ENCODE assay signal across 11 mouse cellular contexts in genomic region chr1:167374942-167375341, GRCm38 (mm10). TPM values are rescaled to one million over a fixed set of nuclear protein-coding genes. Genes with fewer than 3 reads are reported as not detected.
A peak's percentile ranks its signal among the peaks of the same experiment; 100 is the strongest.
DNase-seq lines count a peak whose midpoint lies in the region; ATAC-seq and TF ChIP-seq lines count a peak whose summit lies in the region.
"Had no signal": no experiment of that assay in that cellular context is flagged by ENCODE, and none has a peak within 500 bp of the region (broad histone marks: within the 10 kb centered on the region; RNA-seq: fewer than 3 reads in every experiment).

No protein-coding gene starts in this region.

- H3K4me2 ChIP-seq in embryonic facial prominence, embryonic 12.5 days (replicated peaks), result 0 out of 2 replicates have a peak overlapping the region, but pooled peaks have one; percentile 16
- peak overlapping the region; percentile 42 for H3K4me2 ChIP-seq in liver, embryonic 11.5 days
- H3K4me2 ChIP-seq: lung, embryonic 15.5 days had no signal

- H3K27me3 ChIP-seq in embryonic facial prominence, embryonic 12.5 days, result no peaks in the 10 kb centered on the region
- peaks cover 46% of the 10 kb centered on the region for H3K27me3 ChIP-seq in embryonic facial prominence, embryonic 10.5 days (replicated peaks; ENCODE audit: low read depth, poor library complexity, severe bottlenecking)
- H3K27me3 ChIP-seq in testis, adult 2 months (ENCODE audit: control insufficient read depth, insufficient read depth, low read length), result no peaks in the 10 kb centered on the region
- no peaks in the 10 kb centered on the region for H3K27me3 ChIP-seq in liver, embryonic 11.5 days (replicated peaks; ENCODE audit: control insufficient read depth, insufficient read depth, low read length)
- peaks cover 22% of the 10 kb centered on the region for H3K27me3 ChIP-seq in hindbrain, embryonic 10.5 days (ENCODE audit: insufficient read depth, poor library complexity, severe bottlenecking)
- H3K27me3 ChIP-seq: lung, embryonic 15.5 days had no signal

- no peak overlapping the region for H3K4me3 ChIP-seq in embryonic facial prominence, embryonic 12.5 days
- no peak overlapping the region for H3K4me3 ChIP-seq in embryonic facial prominence, embryonic 10.5 days
- peak overlapping the region; percentile 81 for H3K4me3 ChIP-seq in testis, adult 2 months (ENCODE audit: control insufficient read depth, low read depth, low read length)
- peak overlapping the region; percentile 10 for H3K4me3 ChIP-seq in liver, embryonic 11.5 days (ENCODE audit: low read depth, low read length)
- H3K4me3 ChIP-seq in hindbrain, embryonic 10.5 days, result no peak overlapping the region
- H3K4me3 ChIP-seq: lung, embryonic 15.5 days; myocyte had no signal

- H3K9me3 ChIP-seq in embryonic facial prominence, embryonic 12.5 days, result no peaks in the 10 kb centered on the region
- H3K9me3 ChIP-seq in embryonic facial prominence, embryonic 10.5 days, result no peaks in the 10 kb centered on the region
- no peaks in the 10 kb centered on the region for H3K9me3 ChIP-seq in liver, embryonic 11.5 days (ENCODE audit: control insufficient read depth, low read length)
- H3K9me3 ChIP-seq in hindbrain, embryonic 10.5 days, result no peaks in the 10 kb centered on the region
- H3K9me3 ChIP-seq: lung, embryonic 15.5 days had no signal

- no peak for TF ChIP-seq POLR2A in testis, adult 2 months (IDR thresholded peaks at IDR 0.05; ENCODE audit: control insufficient read depth, low read depth, low read length)

- H3K4me1 ChIP-seq in embryonic facial prominence, embryonic 12.5 days, result peaks cover 13% of the 10 kb centered on the region; the same call in 1 of the 2 replicates
- H3K4me1 ChIP-seq in embryonic facial prominence, embryonic 10.5 days, result peaks cover 28% of the 10 kb centered on the region
- H3K4me1 ChIP-seq in testis, adult 2 months (ENCODE audit: control insufficient read depth, insufficient read depth, low read length), result peaks cover 8% of the 10 kb centered on the region
- peaks cover 16% of the 10 kb centered on the region for H3K4me1 ChIP-seq in liver, embryonic 11.5 days (replicated peaks; ENCODE audit: control insufficient read depth, insufficient read depth, low read length)
- peaks cover 11% of the 10 kb centered on the region for H3K4me1 ChIP-seq in hindbrain, embryonic 10.5 days (replicated peaks)

- no peak for TF ChIP-seq CTCF in testis, adult 2 months (IDR thresholded peaks at IDR 0.05; ENCODE audit: control insufficient read depth, insufficient read depth, insufficient replicate concordance, low read depth, low read length)

- ATAC-seq in embryonic facial prominence, embryonic 12.5 days (ENCODE audit: insufficient number of reproducible peaks, insufficient read depth, low FRiP score, low TSS enrichment), result no peak
- no peak for ATAC-seq in liver, embryonic 11.5 days (replicated peaks; ENCODE audit: low FRiP score)

- no peak for DNase-seq in embryonic facial prominence, embryonic 10.5 days (ENCODE audit: low spot score)
- DNase-seq in testis, postnatal 14 days (ENCODE audit: low spot score), result no peak
- DNase-seq in liver, embryonic 11.5 days (ENCODE audit: low spot score), result no peak
- DNase-seq in yolk sac, embryonic 10.5 days (ENCODE audit: low spot score), result peak; percentile 83
- no peak for DNase-seq in hindbrain, embryonic 10.5 days (ENCODE audit: low spot score)
- no peak for DNase-seq in left cerebral cortex, adult 18-20 months (ENCODE audit: low spot score in 2 of 2)
- DNase-seq: gastrocnemius, postnatal 36 days had no signal

- 50% methylated on average over 2 of the region's 2 CpGs for WGBS in embryonic facial prominence, embryonic 12.5 days
- 55% methylated on average over 2 of the region's 2 CpGs for WGBS in embryonic facial prominence, embryonic 10.5 days
- WGBS in liver, embryonic 11.5 days, result 61% methylated on average over 2 of the region's 2 CpGs
- 48% methylated on average over 2 of the region's 2 CpGs for WGBS in hindbrain, embryonic 10.5 days

- H3K27ac ChIP-seq in embryonic facial prominence, embryonic 12.5 days, result no peak overlapping the region
- no peak overlapping the region for H3K27ac ChIP-seq in embryonic facial prominence, embryonic 10.5 days (replicated peaks)
- no peak overlapping the region for H3K27ac ChIP-seq in testis, adult 2 months (ENCODE audit: control insufficient read depth, insufficient read depth, low read depth, low read length)
- H3K27ac ChIP-seq in liver, embryonic 11.5 days (ENCODE audit: low read depth, low read length), result peak overlapping the region; percentile 60
- H3K27ac ChIP-seq in hindbrain, embryonic 10.5 days, result no peak overlapping the region
- H3K27ac ChIP-seq: lung, embryonic 15.5 days had no signal

- H3K9ac ChIP-seq in embryonic facial prominence, embryonic 12.5 days, result no peak overlapping the region
- no peak overlapping the region for H3K9ac ChIP-seq in liver, embryonic 11.5 days (ENCODE audit: low read depth, low read length)
- H3K9ac ChIP-seq: lung, embryonic 15.5 days had no signal

- H3K36me3 ChIP-seq in embryonic facial prominence, embryonic 12.5 days, result no peaks in the 10 kb centered on the region
- no peaks in the 10 kb centered on the region; the same call in 1 of the 2 replicates for H3K36me3 ChIP-seq in embryonic facial prominence, embryonic 10.5 days (replicated peaks)
- no peaks in the 10 kb centered on the region for H3K36me3 ChIP-seq in testis, adult 2 months (ENCODE audit: control insufficient read depth, insufficient read depth, low read length)
- peaks cover 11% of the 10 kb centered on the region for H3K36me3 ChIP-seq in liver, embryonic 11.5 days (ENCODE audit: control insufficient read depth, insufficient read depth, low read length)
- H3K36me3 ChIP-seq in hindbrain, embryonic 10.5 days, result peaks cover 8% of the 10 kb centered on the region
- H3K36me3 ChIP-seq: lung, embryonic 15.5 days had no signal

RNA-seq across cellular contexts. Expression of gene Mgst3, which starts 18.7 kb away (rescaled TPM):
- polyA plus RNA-seq in embryonic facial prominence, embryonic 12.5 days (2016; fragmentation: Nextera tagmentation; extraction: Ambion mirVana), result 40.1 and 40.8 TPM in 2 replicates
- polyA plus RNA-seq in embryonic facial prominence, embryonic 10.5 days (2016; fragmentation: Nextera tagmentation; extraction: Ambion mirVana), result 52.1 and 53.1 TPM in 2 replicates
- 16.5 and 18.9 TPM in 2 replicates for polyA plus RNA-seq in testis, adult 2 months (2012; rRNA removed)
- polyA plus RNA-seq in liver, embryonic 11.5 days (2014; fragmentation: Nextera tagmentation; extraction: Ambion mirVana), result 242 and 253 TPM in 2 replicates
- polyA plus RNA-seq in hindbrain, embryonic 10.5 days (2016; fragmentation: Nextera tagmentation; extraction: Ambion mirVana), result 74.5 and 83.9 TPM in 2 replicates
- total RNA-seq in left cerebral cortex, adult 18-20 months (2021), result 100 to 1,000 TPM; 109 to 113 TPM

RNA-seq across cellular contexts. Expression of gene Aldh9a1, which starts 25.2 kb away (rescaled TPM):
- 56.1 and 56.6 TPM in 2 replicates for polyA plus RNA-seq in embryonic facial prominence, embryonic 12.5 days (2016; fragmentation: Nextera tagmentation; extraction: Ambion mirVana)
- polyA plus RNA-seq in embryonic facial prominence, embryonic 10.5 days (2016; fragmentation: Nextera tagmentation; extraction: Ambion mirVana), result 53.7 and 56.9 TPM in 2 replicates
- 30.8 and 33.6 TPM in 2 replicates for polyA plus RNA-seq in testis, adult 2 months (2012; rRNA removed)
- polyA plus RNA-seq in liver, embryonic 11.5 days (2014; fragmentation: Nextera tagmentation; extraction: Ambion mirVana), result 112 and 129 TPM in 2 replicates
- polyA plus RNA-seq in hindbrain, embryonic 10.5 days (2016; fragmentation: Nextera tagmentation; extraction: Ambion mirVana), result 39.5 and 48.8 TPM in 2 replicates
- 10 to 100 TPM; 25.9 to 26.8 TPM for total RNA-seq in left cerebral cortex, adult 18-20 months (2021)

Comparison
In these comparisons a context has a peak if more than half of its experiments do, and no peak if none do; other contexts are left out.
1. H3K4me3 ChIP-seq: peak in testis, adult 2 months (single experiment) and liver, embryonic 11.5 days (single experiment); none in embryonic facial prominence, embryonic 12.5 days (single experiment), embryonic facial prominence, embryonic 10.5 days (single experiment) and hindbrain, embryonic 10.5 days (single experiment).